Mouse (Mus musculus): ENCODE measurements around the gene Pnkd.

DNA sequence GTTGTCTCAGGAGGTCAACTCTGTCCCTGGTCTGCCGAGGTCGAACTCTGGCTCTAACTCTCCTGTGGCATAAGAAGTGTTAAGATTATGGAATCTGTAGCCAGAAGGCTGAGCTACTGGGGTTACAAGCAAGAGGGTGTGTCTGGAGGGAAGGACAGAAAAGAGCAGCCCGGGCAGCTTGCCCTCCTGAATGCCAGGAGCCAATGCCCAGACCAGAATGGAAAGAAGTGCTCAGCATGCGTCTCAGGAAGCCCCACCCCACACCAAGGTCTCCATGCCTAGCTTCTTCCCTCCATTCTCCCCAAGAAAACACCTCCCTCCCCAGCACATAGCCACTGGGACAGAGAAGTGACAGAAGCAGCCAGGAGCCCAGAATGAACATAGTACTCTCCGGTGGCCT is 14.3 kb downstream of the Pnkd start:
- TF ChIP-seq CTCF (conservative IDR thresholded peaks at IDR 0.05; ENCODE audit: low read length) (no peak), NANOG (IDR thresholded peaks at IDR 0.05; ENCODE audit: borderline replicate concordance, low read length) (no peak)

Measured in E14TG2a.4 (cell line).